Mouse (Mus musculus): ENCODE measurements around the gene Gm43720. TPM values are rescaled to one million over a fixed set of nuclear protein-coding genes. Genes with fewer than 3 reads are reported as not detected.

The Gm43720 gene
- polyA plus RNA-seq, 1 experiment from 2014 or later: 0.17 TPM

GRCm38 (mm10) chr5:138274186-138274585 is 5.6 kb downstream of the Gm43720 start:
- Histone ChIP-seq H3K4me1 (peaks cover 27% of the 10 kb centered on the region), H3K9ac (no peak overlapping the region)

DNA sequence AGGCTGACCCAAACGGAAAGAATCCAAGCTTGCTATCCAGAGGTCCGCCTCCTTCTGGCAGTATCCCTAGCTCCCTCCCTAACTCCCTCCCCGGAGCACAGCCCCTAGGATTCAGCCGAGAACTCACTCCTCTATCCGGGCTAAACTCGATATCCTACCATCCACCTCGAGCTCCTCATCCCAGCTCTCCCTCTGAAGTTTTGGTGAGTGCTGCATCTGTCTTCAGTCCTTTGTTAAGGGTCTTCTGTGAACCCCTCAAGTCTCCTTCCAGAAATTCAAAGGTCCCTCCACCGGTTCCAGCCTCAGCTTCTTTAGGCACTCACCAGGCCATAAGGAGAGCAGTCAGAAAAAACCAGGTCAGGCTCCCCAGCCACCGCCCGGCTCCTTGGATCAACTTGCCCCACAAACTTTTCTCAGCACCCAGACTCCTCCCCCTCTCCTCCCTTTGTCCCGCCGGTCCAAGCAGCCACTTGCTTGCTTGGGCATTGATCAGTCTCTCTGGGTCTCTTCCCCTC is 7.3 kb downstream of the Gm43720 start, which contains the start of gene Gal3st4:
Gal3st4 (minus strand) TSS at position 432 of the 515 bp plus-strand sequence.
- peaks cover 19% of the 10 kb centered on the region for H3K4me1 ChIP-seq
- H3K36me3 ChIP-seq: no peaks in the 10 kb centered on the region; the same call in 1 of the 2 replicates
- no peaks in the 10 kb centered on the region for H3K27me3 ChIP-seq (replicated peaks)
- H3K9me3 ChIP-seq: no peaks in the 10 kb centered on the region
- 7% methylated on average over 12 of the region's 12 CpGs for WGBS
- peak within 1 kb of the TSS; percentile 57 for H3K27ac ChIP-seq
- H3K4me2 ChIP-seq: peak within 1 kb of the TSS; percentile 47
- peak within 1 kb of the TSS; percentile 27 for H3K4me3 ChIP-seq (replicated peaks)
- H3K9ac ChIP-seq: no peak within 1 kb of the TSS
- ATAC-seq (ENCODE audit: insufficient read depth, low FRiP score, low read depth): no peak

More at GRCm38 (mm10) chr5:138274186-138274585, 5.6 kb downstream of the Gm43720 start:
- no peak for ATAC-seq (ENCODE audit: insufficient read depth, low FRiP score, low read depth)
- Histone ChIP-seq H3K4me3 (replicated peaks) (no peak overlapping the region), H3K9me3 (no peaks in the 10 kb centered on the region), H3K36me3 (no peaks in the 10 kb centered on the region; the same call in 1 of the 2 replicates), H3K4me2 (no peak overlapping the region), H3K27ac (no peak overlapping the region), H3K27me3 (replicated peaks) (no peaks in the 10 kb centered on the region)
- WGBS: 81% methylated on average over 8 of the region's 8 CpGs

DNA sequence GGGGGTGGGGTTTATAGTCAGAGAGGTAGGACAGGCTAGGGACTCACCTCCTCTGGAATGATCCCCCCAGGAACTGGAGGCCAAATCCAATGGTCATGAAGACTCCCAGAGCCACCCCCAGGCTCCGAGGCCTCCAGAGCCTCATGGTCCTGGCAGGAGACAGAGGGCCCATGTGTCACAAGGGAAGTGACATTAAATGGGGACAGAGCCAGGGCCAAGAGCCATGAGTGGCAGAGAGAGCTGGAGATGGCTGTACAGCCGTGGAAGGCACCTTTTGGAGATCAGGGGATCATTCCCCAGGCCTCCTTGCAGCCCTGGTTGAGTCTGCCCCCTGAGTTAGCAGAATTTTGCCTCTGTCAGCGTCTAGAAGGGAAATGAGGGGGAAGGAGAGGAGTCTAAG is 8.5 kb downstream of the Gm43720 start:
- no peak for ATAC-seq (ENCODE audit: insufficient read depth, low FRiP score, low read depth)
- Histone ChIP-seq H3K4me2 (no peak overlapping the region), H3K36me3 (no peaks in the 10 kb centered on the region), H3K9ac (no peak overlapping the region), H3K4me1 (peaks cover 16% of the 10 kb centered on the region), H3K27ac (no peak overlapping the region), H3K4me3 (replicated peaks) (no peak overlapping the region), H3K27me3 (replicated peaks) (no peaks in the 10 kb centered on the region), H3K9me3 (no peaks in the 10 kb centered on the region)
- WGBS: 62% methylated on average over 3 of the region's 3 CpGs

GRCm38 (mm10) chr5:138268980-138269379 is 10.8 kb downstream of the Gm43720 start:
- H3K4me3 ChIP-seq (replicated peaks): no peak overlapping the region
- H3K36me3 ChIP-seq: no peaks in the 10 kb centered on the region
- no peak overlapping the region for H3K27ac ChIP-seq
- no peak for ATAC-seq (ENCODE audit: insufficient read depth, low FRiP score, low read depth)
- WGBS: 74% methylated on average over 4 of the region's 4 CpGs
- H3K27me3 ChIP-seq (replicated peaks): no peaks in the 10 kb centered on the region
- peaks cover 16% of the 10 kb centered on the region for H3K4me1 ChIP-seq
- H3K9me3 ChIP-seq: no peaks in the 10 kb centered on the region
- H3K4me2 ChIP-seq: no peak overlapping the region
- H3K9ac ChIP-seq: no peak overlapping the region

- peaks cover 19% of the 10 kb centered on the region for H3K4me1 ChIP-seq
- no peak overlapping the region for H3K4me2 ChIP-seq
- no peak overlapping the region for H3K27ac ChIP-seq
- no peaks in the 10 kb centered on the region for H3K27me3 ChIP-seq (replicated peaks)
- H3K9ac ChIP-seq: no peak overlapping the region
- ATAC-seq (ENCODE audit: insufficient read depth, low FRiP score, low read depth): no peak
- no peaks in the 10 kb centered on the region for H3K9me3 ChIP-seq
- WGBS: 87% methylated on average over 3 of the region's 3 CpGs
- H3K36me3 ChIP-seq: 0 out of 2 replicates have a peak, but pooled peaks cover under 1% of the 10 kb centered on the region
- no peak overlapping the region for H3K4me3 ChIP-seq (replicated peaks)
These were observed 12.6 kb downstream of the Gm43720 start for GRCm38 (mm10) chr5:138267114-138267513.

DNA sequence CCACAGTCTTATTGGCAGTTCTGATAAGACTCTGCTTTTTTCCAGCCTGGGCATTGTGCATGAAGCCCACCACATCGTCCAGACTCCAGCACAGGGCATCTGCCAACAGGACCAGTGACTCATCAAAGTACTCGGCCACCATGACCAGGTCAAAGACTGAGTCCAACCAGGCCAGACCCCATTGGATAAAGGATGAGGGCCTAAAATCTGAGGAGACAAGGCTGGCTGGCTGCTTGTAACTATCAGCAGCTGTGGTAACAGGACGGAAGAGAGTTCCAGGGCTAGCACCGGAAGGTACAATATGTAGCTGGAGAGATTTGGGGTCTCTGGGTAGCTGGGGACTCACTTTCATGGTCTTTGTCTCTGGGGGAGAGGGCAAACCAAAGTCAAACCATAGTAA is 14.0 kb downstream of the Gm43720 start:
- Histone ChIP-seq H3K9me3 (no peaks in the 10 kb centered on the region), H3K27ac (no peak overlapping the region), H3K9ac (no peak overlapping the region), H3K4me3 (replicated peaks) (no peak overlapping the region), H3K36me3 (0 out of 2 replicates have a peak, but pooled peaks cover 9% of the 10 kb centered on the region), H3K4me1 (peaks cover 20% of the 10 kb centered on the region), H3K27me3 (replicated peaks) (no peaks in the 10 kb centered on the region), H3K4me2 (no peak overlapping the region)
- ATAC-seq (ENCODE audit: insufficient read depth, low FRiP score, low read depth): no peak
- WGBS: 93% methylated on average over 4 of the region's 4 CpGs

DNA sequence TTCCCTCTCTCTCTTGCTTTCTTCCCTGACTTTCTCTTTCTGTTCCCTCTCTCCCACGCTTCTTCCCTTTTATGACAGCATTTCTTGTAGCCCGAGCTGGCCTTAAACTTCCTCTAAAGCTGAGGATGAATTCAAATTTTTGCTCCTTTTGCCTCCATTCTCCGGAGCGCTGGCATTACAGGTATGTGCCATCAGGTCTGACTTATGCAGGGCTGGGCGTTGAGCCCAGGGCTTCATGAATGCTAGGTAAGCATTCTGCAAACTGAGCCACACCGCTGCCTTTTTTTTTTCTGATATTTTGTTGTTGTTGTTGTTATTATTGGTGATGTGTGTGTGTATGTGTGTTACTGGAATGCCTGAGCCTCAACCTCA is 15.6 kb downstream of the Gm43720 start:
- Histone ChIP-seq H3K4me2 (peak overlapping the region; percentile 77), H3K27ac (peak overlapping the region; percentile 79), H3K36me3 (peaks cover 14% of the 10 kb centered on the region; the same call in 1 of the 2 replicates), H3K4me1 (peaks cover 20% of the 10 kb centered on the region), H3K9ac (peak overlapping the region; percentile 78), H3K27me3 (replicated peaks) (no peaks in the 10 kb centered on the region), H3K4me3 (replicated peaks) (peak overlapping the region; percentile 78), H3K9me3 (no peaks in the 10 kb centered on the region)
- 8% methylated on average over 6 of the region's 6 CpGs for WGBS
- ATAC-seq (ENCODE audit: insufficient read depth, low FRiP score, low read depth): no peak

DNA sequence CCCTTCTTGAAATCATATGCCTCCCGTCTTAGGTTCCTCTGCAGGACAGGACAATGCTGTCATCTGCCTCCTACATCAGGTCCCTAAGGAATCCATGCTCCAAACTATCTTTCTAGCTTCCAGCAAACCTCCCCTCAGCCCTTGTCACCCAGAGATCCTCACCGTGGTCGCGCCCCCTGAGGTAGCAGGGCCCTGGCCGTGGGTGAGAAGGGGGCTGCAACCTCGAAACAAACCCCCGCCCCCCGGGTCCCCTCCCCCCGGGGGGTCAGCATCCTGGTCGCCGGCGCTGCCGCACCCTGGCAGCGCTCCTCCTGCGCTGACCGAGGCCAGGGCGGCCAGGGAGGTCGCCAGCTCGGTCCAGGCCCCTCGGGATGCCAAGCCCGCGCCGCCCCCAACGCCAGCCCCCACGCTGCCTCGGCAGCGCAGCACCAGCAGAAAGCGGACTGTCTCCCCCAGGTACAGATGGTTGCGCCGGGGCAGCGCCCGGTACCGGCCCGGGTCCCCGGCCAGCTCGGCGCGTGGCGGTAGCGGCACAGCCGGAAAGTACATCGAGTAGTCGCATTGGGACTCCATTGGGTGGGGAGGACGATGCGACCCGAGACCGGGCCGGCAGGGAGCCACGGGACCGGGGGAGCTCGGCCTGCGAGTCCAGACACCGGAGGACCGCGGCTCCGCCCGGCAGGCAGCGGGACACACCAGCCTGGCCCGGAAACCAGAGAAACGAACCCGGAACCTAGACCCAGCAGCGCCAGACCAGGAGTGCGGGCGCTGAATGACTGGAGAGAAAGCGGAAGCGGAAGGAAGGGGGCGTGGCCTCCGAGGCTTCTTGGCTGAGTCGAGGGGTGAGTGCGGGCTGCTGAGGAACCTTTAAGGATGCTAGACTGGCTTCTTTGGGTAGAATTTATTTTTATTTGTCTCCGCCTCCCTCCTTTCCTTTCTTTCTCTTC is 16.2 kb downstream of the Gm43720 start, which contains the start of gene BC037034:
BC037034 (minus strand) TSS at position 774 of the 947 bp plus-strand sequence.
- Histone ChIP-seq H3K36me3 (peaks cover 20% of the 10 kb centered on the region; the same call in 1 of the 2 replicates), H3K27me3 (replicated peaks) (no peaks in the 10 kb centered on the region), H3K4me3 (replicated peaks) (peak within 1 kb of the TSS; percentile 78), H3K4me2 (peak within 1 kb of the TSS; percentile 77), H3K4me1 (peaks cover 20% of the 10 kb centered on the region), H3K9me3 (no peaks in the 10 kb centered on the region), H3K9ac (peak within 1 kb of the TSS; percentile 78), H3K27ac (peak within 1 kb of the TSS; percentile 79)
- peak; percentile 80 for ATAC-seq (ENCODE audit: insufficient read depth, low FRiP score, low read depth)
- under 1% methylated on average over 69 of the region's 71 CpGs for WGBS

- H3K36me3 ChIP-seq: peaks cover 21% of the 10 kb centered on the region; the same call in 1 of the 2 replicates
- H3K9me3 ChIP-seq: no peaks in the 10 kb centered on the region
- WGBS: 58% methylated on average over 18 of the region's 18 CpGs
- H3K4me2 ChIP-seq: peak overlapping the region; percentile 77
- peak overlapping the region; percentile 78 for H3K9ac ChIP-seq
- ATAC-seq (ENCODE audit: insufficient read depth, low FRiP score, low read depth): no peak
- H3K27me3 ChIP-seq (replicated peaks): no peaks in the 10 kb centered on the region
- peaks cover 20% of the 10 kb centered on the region for H3K4me1 ChIP-seq
- H3K4me3 ChIP-seq (replicated peaks): peak overlapping the region; percentile 78
- no peak overlapping the region for H3K27ac ChIP-seq
These were observed 17.0 kb downstream of the Gm43720 start for GRCm38 (mm10) chr5:138262582-138263240.

- Histone ChIP-seq H3K27ac (no peak overlapping the region), H3K4me2 (0 out of 2 replicates have a peak overlapping the region, but pooled peaks have one; percentile 77), H3K9me3 (no peaks in the 10 kb centered on the region), H3K4me3 (replicated peaks) (peak overlapping the region; percentile 78; the same call in 1 of the 2 replicates), H3K36me3 (peaks cover 21% of the 10 kb centered on the region; the same call in 1 of the 2 replicates), H3K4me1 (peaks cover 20% of the 10 kb centered on the region), H3K9ac (no peak overlapping the region), H3K27me3 (replicated peaks) (no peaks in the 10 kb centered on the region)
- no peak for ATAC-seq (ENCODE audit: insufficient read depth, low FRiP score, low read depth)
- WGBS: 68% methylated on average over 4 of the region's 4 CpGs
These were observed 17.8 kb downstream of the Gm43720 start for GRCm38 (mm10) chr5:138262001-138262400.

GRCm38 (mm10) chr5:138260834-138261233 is 18.9 kb downstream of the Gm43720 start:
- no peak for ATAC-seq (ENCODE audit: insufficient read depth, low FRiP score, low read depth)

More at GRCm38 (mm10) chr5:138260834-138261233, 18.9 kb downstream of the Gm43720 start:
- peaks cover 27% of the 10 kb centered on the region for H3K4me1 ChIP-seq
- no peaks in the 10 kb centered on the region for H3K9me3 ChIP-seq
- H3K9ac ChIP-seq: no peak overlapping the region
- no peak overlapping the region for H3K4me2 ChIP-seq
- no peak overlapping the region for H3K4me3 ChIP-seq (replicated peaks)
- no peak overlapping the region for H3K27ac ChIP-seq
- no peaks in the 10 kb centered on the region for H3K27me3 ChIP-seq (replicated peaks)
- WGBS: 67% methylated on average over 11 of the region's 11 CpGs
- H3K36me3 ChIP-seq: peaks cover 21% of the 10 kb centered on the region; the same call in 1 of the 2 replicates

Measured in stomach, embryonic 15.5 days (tissue).